Mouse (Mus musculus) spleen, adult 2 months (tissue): ENCODE measurements around the gene Plekha1.

Experiments used
- CTCF ChIP-seq: fragments of 200-500 bp; IDR thresholded peaks from 2 replicates; pipeline ENCODE4 v1.5.1; 2011; ENCODE audit warnings: mild to moderate bottlenecking, inconsistent platforms; ENCODE audit not compliant: insufficient read depth, insufficient read length, insufficient replicate concordance; ENCODE audit errors: extremely low read depth
- POLR2A ChIP-seq: fragments of 200-500 bp; IDR thresholded peaks from 2 replicates; pipeline ENCODE4 v1.6.1; 2011; ENCODE audit warnings: low read depth, low read length, inconsistent platforms

DNA sequence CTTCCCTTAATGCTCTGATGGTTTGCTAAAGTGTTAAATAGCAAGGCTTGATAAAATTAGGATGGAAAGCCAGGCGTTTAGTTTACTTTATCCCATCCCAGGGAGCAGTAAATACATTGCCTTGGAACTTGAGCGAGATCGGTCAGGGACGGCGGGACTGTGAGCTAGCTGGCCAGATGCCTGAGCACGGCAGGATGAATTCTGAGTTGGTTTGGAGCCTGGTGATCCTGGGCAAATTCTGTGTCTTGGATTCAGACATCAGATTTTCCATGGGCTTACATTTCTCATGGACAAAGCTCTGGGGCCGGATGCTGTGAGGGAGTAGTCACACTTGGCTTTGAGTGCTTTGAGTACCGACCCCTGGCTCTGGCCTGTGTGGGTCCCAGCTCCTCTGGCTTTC lies 75.2 kb downstream of the Plekha1 start:
- no peak for TF ChIP-seq CTCF
- TF ChIP-seq POLR2A, result no peak
